Mouse (Mus musculus) cerebellum, adult (tissue): ENCODE data around the gene Olfr447.

Source experiments
- ATAC-seq: cut with Nextera tagmentation; 2 replicates; pipeline ENCODE4 v1.9.2; 2017; ENCODE audit warnings: mild to moderate bottlenecking, moderate library complexity, mixed read lengths; ENCODE audit not compliant: insufficient number of reproducible peaks, low FRiP score, low TSS enrichment

The Olfr447 gene

DNA sequence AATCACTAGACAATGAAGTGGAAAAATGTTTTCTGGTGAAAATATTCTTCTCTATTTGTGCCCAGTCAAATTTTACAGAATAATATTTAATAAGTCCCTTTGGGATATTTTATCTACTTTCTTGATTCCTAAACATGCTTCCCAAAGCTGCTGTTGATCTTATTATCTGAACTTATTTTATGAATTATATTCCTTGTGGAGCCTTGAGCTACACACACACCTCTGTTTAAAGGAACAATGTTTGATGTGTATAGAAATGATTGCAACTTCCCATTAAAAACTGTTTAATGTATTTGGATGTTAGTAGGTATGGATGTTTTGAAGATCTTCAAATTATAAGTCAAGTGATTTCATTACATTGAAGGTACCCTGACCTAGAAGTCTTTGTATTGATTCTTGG is at the start of gene Olfr447:
TSS of gene Olfr447 (plus strand) at position 301 of the 400 bp plus-strand sequence.
- ATAC-seq, result no peak

DNA sequence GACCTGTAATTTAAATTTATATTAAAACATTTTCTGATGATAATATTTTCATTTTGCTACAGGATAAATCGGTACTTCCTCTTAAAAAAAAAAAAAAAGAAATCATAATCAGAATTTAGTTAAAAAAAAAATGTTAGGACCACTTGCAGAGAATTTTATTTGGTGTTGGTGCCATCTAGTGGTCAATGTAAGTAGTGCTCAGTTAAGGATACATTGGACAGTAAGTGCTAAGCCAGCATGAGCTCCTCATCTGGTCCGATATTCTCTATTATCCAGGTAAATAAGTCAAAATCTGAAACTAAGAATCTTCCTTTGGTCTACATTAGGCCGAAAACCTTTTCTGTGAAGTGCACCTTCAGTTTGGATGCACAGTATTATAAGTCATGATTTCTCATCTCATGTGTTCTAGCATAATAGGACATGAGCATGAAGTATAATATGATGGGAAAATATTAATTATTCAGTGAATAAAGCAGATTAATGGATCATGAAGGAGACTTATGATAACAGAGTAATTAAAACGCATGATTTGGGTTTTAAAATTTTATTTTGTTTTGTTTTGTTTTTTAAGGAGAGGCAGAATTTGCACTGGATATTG is 48.4 kb upstream of the Olfr447 start:
- ATAC-seq, result peak; percentile 61; the same call in 1 of the 2 replicates

DNA sequence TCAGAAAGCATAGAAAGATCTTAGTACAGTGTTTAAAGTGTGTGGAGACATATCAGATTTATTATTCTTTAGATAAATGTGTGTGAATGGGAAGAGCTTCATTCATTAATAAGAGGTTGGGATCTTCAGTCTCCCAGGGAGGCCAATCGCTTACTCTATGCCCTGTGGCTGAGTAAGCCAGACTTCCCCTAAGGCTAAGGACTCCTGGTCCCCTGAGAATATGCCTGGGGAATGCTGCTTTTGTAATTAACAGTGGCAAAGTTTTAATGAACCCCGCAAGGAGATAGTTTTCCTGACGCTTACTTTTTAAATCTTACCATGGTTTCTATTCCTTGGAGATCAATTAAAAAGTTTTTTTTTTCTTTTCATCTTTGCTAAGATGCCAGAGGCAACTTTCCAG is 39.0 kb upstream of the Olfr447 start:
- no peak for ATAC-seq

DNA sequence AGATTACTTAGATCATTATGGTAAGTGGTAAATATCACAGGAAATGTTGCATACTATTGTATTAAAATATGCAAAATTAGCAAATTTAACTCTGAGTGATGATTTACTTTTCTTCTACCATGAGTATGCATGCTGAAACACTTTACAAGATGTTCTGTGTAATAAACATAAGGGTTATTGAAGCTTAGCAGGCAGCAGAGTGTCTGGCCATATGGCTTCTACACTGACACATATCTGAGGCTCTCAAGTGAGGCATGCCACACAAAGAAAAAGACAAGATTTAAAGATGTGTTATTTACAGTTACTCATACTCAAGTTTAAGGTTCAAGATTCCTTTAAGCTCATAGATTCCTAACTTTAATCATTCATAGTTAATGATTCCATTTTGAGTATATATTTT is 32.4 kb upstream of the Olfr447 start:
- ATAC-seq, result no peak

DNA sequence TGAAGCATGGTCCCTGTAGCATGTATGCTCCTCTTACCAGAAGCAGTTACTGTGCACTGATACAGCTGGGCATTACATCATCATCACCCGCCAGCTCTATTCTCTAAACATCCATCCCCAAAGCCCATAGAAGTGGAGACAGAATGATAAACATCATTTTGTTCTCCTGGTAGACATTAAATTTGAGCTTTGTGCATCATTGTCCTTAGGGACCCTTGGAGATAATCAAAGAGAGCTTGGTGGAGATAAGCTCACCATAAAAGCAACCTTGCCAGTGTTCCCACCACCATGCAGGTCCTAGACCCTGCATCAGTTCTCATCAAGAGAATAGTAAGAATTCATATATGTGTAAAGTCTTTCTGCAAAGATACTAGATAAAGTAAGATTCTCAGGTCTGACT is 18.5 kb upstream of the Olfr447 start, which contains the start of gene Olfr448:
TSS of gene Olfr448 (plus strand) at position 301 of the 400 bp plus-strand sequence.
- no peak for ATAC-seq

DNA sequence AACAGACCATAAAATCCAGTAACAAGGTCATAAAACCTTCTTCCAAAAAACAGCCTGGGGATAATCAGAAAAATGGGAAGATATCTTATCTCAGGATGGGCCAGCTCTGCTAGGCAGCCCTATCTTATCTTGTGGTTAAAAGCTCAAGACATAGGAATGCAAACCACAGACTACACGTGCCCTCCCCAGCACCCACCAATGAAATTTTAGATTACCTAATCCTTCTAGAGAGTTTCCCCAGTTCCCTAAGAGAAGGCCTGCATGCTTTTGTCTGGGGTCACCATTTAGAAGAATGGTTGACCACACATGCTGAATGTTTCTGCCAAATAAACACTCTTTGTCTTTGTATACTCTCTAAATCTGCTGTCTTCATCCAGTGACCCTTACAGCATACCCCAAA is 8.3 kb upstream of the Olfr447 start:
- no peak for ATAC-seq

DNA sequence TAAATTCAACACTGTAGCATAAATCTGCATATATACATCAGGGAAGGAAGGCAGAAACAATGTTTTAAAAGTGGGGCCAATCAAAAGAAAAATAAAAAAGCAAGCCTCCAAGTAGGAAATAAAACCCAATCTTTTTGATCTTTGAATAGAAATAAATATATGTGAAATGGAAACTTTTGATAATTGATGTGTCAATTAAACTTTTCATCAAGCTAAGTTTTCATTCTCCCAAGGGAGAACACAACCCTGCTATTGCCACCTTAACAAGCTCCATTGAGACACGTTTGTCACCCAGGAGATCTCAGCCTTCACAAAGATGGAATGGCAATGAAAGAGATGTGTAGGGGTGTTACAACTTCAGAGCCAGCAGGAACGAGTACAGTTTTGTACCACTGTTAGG is 12.4 kb downstream of the Olfr447 start, which contains the start of gene Olfr446:
TSS of gene Olfr446 (plus strand) at position 301 of the 400 bp plus-strand sequence.
- no peak for ATAC-seq

DNA sequence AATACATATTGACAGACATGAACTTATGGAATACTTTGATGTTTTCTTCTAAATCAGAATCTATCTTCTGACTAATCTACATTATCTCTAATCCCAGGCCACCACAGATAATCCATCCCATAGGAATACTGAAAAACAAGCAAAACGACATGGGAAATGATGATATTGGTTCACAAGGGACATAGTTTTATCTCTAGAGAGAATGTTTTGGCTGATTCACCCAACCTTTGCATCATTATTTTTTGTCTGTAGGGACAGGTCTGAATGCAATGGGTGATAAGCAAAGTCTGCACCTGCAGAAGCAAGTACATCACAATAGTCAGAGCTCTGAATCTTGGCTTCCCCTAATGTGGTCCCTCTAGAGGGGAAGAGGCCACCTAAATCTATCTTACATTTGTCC is 40.1 kb downstream of the Olfr447 start, which contains the start of gene Olfr444:
TSS of gene Olfr444 (plus strand) at position 301 of the 400 bp plus-strand sequence.
- ATAC-seq, result no peak
